Mouse (Mus musculus) megakaryocyte-erythroid progenitor cell, adult 5-6 weeks (primary cell): Measurements from ENCODE around the gene Zbtb3. TPM values are rescaled to one million over a fixed set of nuclear protein-coding genes. Genes with fewer than 3 reads are reported as not detected.
"Not testable (repeated sequence)": the region's sequence is repeated elsewhere in the genome, so short reads cannot be mapped to it uniquely, and the experiment has no call there.

Source experiments
- ATAC-seq: replicated peaks from 2 replicates; pipeline ENCODE4 v1.8.0; 2016; ENCODE audit warnings: mild to moderate bottlenecking, inconsistent platforms; ENCODE audit not compliant: severe bottlenecking, poor library complexity, low FRiP score, low TSS enrichment
- total RNA-seq, 2 experiments: library from RNA; stranded (forward) in 1 of 2; stranded (reverse) in 1 of 2; fragments of 200-1000, 215-1000 nt in 1 of 2; fragments of >200 nt in 1 of 2; fragmentation: Nextera tagmentation in 1 of 2; gene quantifications; 2 replicates each; pipeline ENCODE4 v1.2.3; 2014 to 2017

The Zbtb3 gene
- total RNA-seq, 2 experiments from 2014 or later, result 1.6 to 1.9 TPM

- peak; percentile 78 for ATAC-seq
Measured at GRCm38 (mm10) chr19:8798264-8798946, 4.0 kb upstream of the Zbtb3 start, which contains the start of gene Polr2g. Gene Polr2g (minus strand): TSS chr19:8798577.

DNA sequence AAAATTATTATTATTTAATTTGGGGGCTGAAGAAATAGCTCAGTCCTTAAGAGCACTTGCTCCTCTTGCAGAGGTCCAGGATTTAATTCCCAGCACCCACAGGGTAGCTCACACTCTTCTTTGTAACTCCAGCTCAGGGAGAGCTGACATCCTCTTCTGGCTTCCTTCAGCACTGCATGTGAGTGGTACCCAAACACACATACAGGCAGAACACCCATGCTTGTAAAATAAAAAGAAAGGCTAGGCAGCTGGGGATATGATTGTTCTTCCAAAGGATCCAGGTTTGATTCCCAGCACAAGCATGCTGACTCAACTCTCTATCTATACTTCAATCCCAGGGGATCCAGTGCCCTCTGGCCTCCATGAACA is 3.4 kb upstream of the Zbtb3 start:
- no peak for ATAC-seq

DNA sequence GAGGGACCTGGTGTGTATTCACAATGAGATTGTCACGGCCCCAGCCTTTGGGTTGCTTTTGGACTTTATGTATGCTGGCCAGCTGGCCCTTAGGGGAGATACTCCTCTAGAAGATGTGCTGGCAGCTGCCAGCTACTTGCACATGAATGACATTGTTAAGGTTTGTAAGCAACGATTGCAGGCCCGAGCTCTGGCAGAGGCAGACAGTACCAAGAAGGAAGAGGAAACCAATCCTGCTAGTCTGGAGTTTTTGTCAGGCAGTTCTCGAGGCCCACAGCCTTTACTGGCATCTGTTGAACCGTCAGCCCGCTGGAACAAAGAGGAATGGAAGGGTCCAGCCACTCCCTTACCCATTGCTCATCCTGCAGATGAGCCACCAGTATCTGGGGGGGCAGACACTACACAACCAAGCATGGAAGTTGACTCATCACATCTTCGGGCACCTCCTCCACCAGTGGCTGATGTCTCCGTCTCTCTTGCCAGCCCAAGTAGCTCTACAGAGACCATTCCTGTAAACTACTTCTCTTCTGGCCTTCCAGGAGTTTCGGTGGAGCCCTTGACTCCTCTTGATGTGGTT is 937 bp downstream of the Zbtb3 start:
- ATAC-seq, result no peak

- no peak for ATAC-seq
Measured at GRCm38 (mm10) chr19:8803879-8804660, 1.7 kb downstream of the Zbtb3 start.

DNA sequence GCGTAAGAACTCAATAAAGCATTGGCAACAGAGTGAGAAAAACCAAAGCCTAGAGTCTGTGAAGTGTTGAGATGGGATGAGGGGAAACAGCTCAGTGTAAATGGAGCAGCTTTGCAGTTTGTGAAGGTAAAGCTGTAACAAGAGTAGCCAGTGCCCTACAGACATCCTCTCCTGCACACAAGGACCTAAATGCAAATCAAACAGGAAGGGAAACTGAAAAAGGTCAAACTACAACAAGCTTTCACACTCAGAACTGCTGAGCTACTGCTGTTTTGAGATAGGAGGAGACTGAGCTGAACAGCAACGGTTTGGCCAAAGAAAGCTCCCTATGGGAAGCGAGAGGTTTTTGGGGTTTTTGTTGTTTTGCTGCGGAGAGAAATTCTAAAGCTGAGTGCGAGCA is 4.5 kb downstream of the Zbtb3 start:
- no peak for ATAC-seq

- no peak for ATAC-seq
Measured at GRCm38 (mm10) chr19:8815812-8816211, 13.5 kb downstream of the Zbtb3 start.

- no peak for ATAC-seq
Measured at GRCm38 (mm10) chr19:8817001-8817400, 14.6 kb downstream of the Zbtb3 start.

DNA sequence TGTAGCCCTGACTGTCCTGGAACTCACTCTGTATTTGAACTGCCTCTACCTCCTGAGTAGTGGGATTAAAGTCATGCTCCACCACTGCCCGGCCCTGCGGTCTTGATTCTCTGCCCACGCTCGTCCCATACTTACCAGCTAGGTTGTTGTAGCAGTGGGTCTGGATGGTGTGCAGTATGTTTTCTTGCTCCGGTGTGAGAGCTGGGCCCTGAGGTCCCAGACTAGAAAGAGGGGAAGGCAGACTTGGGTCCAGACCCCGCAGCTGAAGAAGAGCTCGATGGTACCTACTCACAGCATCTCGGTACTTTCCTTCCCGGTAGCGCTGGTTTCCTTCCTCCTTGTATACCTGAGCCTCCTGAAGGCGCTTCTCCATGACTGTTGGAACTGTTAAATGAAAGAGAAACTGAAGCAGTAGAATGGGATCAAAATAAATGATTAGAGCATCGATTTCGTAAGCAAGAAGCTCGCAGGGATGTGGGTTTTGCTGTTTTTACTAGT is 16.0 kb downstream of the Zbtb3 start:
- no peak for ATAC-seq

GRCm38 (mm10) chr19:8818801-8819595 is 16.6 kb downstream of the Zbtb3 start, which contains the start of gene Ttc9c:
Gene Ttc9c (minus strand): TSS chr19:8819333.
- ATAC-seq, result peak; percentile 82

DNA sequence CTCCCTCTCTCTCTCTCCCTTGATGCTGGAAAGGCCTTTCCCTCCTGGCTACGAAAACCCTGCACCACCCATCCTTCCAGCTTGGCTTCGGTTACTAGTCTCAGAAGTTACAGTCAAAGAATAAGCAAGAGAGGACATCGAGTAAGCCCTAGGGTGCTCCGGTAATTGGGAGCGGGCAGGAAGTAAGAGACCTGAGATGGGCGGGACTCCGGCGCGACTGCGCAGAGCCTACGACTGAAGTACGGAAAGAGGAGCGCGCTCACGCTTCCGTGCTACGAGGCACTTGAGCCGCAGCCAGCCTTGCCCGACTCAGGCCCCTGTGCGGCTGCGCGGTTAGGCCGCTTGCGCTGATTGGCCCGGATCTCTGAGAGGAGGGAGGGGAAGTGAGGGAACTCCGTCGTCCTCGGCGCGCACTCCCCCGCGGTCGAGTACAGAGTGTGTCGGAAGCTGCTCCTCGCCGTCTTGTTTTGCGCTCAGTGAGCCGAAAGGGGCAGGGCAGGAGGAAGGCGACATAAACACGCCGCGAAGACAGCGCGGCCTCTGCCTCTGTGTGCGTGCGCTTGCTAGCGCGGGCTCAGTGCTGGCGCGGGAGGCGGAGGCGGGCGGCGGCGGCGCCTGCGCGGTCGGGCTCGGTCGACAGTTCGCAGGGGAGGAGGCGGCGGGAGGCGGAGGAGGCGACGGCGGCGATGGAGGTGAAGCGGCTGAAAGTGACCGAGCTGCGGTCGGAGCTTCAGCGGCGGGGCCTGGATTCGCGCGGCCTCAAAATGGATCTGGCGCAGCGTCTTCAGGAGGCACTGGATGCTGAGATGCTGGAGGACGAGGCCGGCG is 17.5 kb downstream of the Zbtb3 start, which contains the start of gene Hnrnpul2:
TSS of gene Hnrnpul2 (plus strand) at position 415 of the 828 bp plus-strand sequence.
- peak; percentile 90 for ATAC-seq

GRCm38 (mm10) chr19:8820424-8820956 is 18.1 kb downstream of the Zbtb3 start:
- no peak for ATAC-seq

DNA sequence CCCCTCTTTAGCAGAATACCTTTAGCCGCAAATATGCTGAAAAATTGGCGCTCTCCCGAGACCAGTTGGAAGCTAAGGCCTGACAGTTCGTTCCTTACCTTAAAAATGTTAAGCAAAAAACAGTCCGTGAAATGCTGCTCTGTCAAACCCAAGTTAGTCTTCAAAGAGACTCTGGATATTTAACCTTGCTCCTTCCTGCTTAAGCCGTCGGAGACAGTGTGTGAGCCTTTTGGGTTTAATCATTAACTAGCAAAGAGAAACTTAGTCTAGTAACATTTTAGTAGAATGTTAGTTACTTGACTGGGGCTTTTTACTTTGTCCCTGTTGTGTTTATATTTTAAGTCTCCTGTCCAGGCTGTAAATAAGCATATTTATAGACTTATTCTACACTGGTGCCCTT is 18.8 kb downstream of the Zbtb3 start:
- ATAC-seq, result no peak

- no peak for ATAC-seq
Measured at GRCm38 (mm10) chr19:8822696-8823095, 20.3 kb downstream of the Zbtb3 start.

- ATAC-seq, result no peak
Measured at GRCm38 (mm10) chr19:8829660-8830059, 27.3 kb downstream of the Zbtb3 start, which contains the start of gene AC129217.1. Gene AC129217.1 (plus strand): TSS chr19:8829773.

DNA sequence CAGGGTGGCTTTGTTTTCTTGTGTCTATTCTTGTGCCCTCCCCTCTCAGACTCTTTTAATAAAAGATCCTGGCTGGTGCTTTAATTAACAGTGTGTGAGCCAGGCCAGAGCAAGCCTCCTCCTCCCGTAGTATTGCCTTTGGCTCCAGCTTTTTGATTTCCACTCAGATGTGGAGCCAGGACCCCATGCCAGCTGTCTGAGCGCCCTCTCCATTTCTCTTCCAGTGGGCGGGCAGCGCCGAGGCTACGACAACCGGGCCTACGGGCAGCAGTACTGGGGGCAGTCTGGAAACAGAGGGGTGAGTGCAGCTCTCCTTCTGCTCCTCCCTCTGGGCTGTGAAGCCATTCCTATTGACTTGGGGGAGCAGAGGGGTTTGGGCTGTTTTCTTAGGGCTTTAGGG is 28.3 kb downstream of the Zbtb3 start:
- ATAC-seq, result no peak

GRCm38 (mm10) chr19:8831262-8831661 is 28.9 kb downstream of the Zbtb3 start:
- ATAC-seq, result 0 out of 2 replicates have a peak, but pooled peaks have one; percentile 35

- no peak for ATAC-seq
Measured at GRCm38 (mm10) chr19:8832971-8833370, 30.6 kb downstream of the Zbtb3 start.

DNA sequence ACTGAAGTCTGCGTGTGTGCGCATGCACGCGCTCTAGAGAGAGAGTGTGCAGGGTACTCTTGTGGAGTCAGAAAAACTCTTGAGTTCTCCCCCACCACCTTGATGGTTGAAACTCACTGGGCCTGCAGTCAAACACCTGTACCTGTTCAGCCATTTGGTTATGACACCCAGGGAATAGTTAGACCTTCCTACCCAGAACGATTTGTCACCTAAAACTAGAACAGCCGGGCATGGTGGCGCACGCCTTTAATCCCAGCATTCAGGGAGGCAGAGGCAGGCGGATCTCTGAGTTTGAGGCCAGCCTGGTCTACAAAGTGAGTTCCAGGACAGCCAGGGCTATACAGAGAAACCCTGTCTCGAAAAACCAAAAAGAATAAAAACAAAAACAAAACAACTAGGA is 34.0 kb downstream of the Zbtb3 start:
- ATAC-seq, result not testable (repeated sequence)
